Mouse (Mus musculus): Measurements from ENCODE around the gene Fbxo27. TPM values are rescaled to one million over a fixed set of nuclear protein-coding genes. Genes with fewer than 3 reads are reported as not detected.

The Fbxo27 gene
- polyA plus RNA-seq (2015; fragmentation: Nextera tagmentation; extraction: Ambion mirVana), result 7.0 and 7.2 TPM in 2 replicates

DNA sequence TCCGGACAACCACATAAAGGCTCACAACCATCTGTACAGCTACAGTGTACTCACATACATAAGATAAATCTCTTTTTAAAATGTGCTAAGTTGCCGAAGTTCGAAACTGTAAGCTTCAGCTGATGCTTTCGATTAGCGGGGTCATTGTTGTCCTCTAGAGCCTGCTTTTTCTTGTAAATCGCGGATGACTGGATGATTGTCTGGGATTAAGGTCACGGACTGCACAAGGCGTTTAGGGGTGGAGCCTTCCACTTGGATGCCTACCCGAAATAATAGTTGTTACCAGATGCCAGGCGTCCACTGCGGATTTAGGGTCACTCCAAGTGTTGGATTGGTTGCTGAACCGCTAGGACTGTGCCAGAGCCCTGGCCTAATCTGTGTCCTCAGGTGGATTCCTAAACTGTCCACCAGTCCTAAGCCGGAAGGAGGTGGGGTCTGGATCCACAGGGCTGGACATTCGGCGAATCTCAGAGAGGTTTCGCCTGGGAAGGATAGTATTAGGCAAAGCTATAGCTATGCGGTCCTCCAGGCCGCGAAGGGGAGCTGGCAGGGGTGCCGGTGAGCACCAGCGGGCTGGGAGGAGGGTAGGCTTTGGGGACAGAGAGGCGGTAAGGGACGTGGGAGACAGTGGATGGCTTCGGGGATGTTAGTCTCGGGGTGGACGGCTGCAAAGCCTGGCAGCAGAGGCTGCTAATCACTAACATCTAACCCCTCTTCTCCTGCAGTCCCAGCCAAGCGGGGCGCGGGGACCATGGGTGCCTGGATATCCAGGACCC, at the start of gene Fbxo27:
Gene Fbxo27 (plus strand): TSS at position 305 of the 776 bp plus-strand sequence.
- H3K4me2 ChIP-seq (replicated peaks; ENCODE audit: low read depth, low read length), result peak within 1 kb of the TSS; percentile 70
- H3K4me3 ChIP-seq (ENCODE audit: low read length), result peak within 1 kb of the TSS; percentile 51
- H3K27me3 ChIP-seq (ENCODE audit: insufficient read depth, low read length), result no peaks in the 10 kb centered on the region
- no peaks in the 10 kb centered on the region for H3K9me3 ChIP-seq (ENCODE audit: low read length)
- peaks cover 16% of the 10 kb centered on the region; the same call in 1 of the 2 replicates for H3K4me1 ChIP-seq (ENCODE audit: insufficient read depth, low read length)
- ATAC-seq (ENCODE audit: low FRiP score, low TSS enrichment), result peak; percentile 32; the same call in 1 of the 2 replicates
- 36% methylated on average over 30 of the region's 30 CpGs for WGBS
- no peaks in the 10 kb centered on the region for H3K36me3 ChIP-seq (ENCODE audit: insufficient read depth, low read length)
- H3K9ac ChIP-seq (replicated peaks; ENCODE audit: low read length), result peak within 1 kb of the TSS; percentile 56
- H3K27ac ChIP-seq (ENCODE audit: low read length), result 0 out of 2 replicates have a peak within 1 kb of the TSS, but pooled peaks have one; percentile 8

- Histone ChIP-seq H3K9me3 (ENCODE audit: low read length) (no peaks in the 10 kb centered on the region), H3K36me3 (ENCODE audit: insufficient read depth, low read length) (no peaks in the 10 kb centered on the region), H3K27me3 (ENCODE audit: insufficient read depth, low read length) (no peaks in the 10 kb centered on the region), H3K4me2 (replicated peaks; ENCODE audit: low read depth, low read length) (no peak overlapping the region), H3K4me1 (ENCODE audit: insufficient read depth, low read length) (no peaks in the 10 kb centered on the region), H3K9ac (replicated peaks; ENCODE audit: low read length) (no peak overlapping the region), H3K27ac (ENCODE audit: low read length) (no peak overlapping the region), H3K4me3 (ENCODE audit: low read length) (no peak overlapping the region)
- no peak for ATAC-seq (ENCODE audit: low FRiP score, low TSS enrichment)
- 79% methylated on average over 6 of the region's 6 CpGs for WGBS
Observed at GRCm38 (mm10) chr7:28645366-28645765, 47.3 kb upstream of the Fbxo27 start.

GRCm38 (mm10) chr7:28645947-28646475, 46.6 kb upstream of the Fbxo27 start:
- no peak for ATAC-seq (ENCODE audit: low FRiP score, low TSS enrichment)
- no peaks in the 10 kb centered on the region for H3K27me3 ChIP-seq (ENCODE audit: insufficient read depth, low read length)
- WGBS, result 85% methylated on average over 2 of the region's 2 CpGs
- H3K4me3 ChIP-seq (ENCODE audit: low read length), result no peak overlapping the region
- H3K36me3 ChIP-seq (ENCODE audit: insufficient read depth, low read length), result no peaks in the 10 kb centered on the region
- no peaks in the 10 kb centered on the region for H3K9me3 ChIP-seq (ENCODE audit: low read length)
- H3K9ac ChIP-seq (replicated peaks; ENCODE audit: low read length), result no peak overlapping the region
- H3K4me2 ChIP-seq (replicated peaks; ENCODE audit: low read depth, low read length), result no peak overlapping the region
- no peaks in the 10 kb centered on the region for H3K4me1 ChIP-seq (ENCODE audit: insufficient read depth, low read length)
- H3K27ac ChIP-seq (ENCODE audit: low read length), result no peak overlapping the region

DNA sequence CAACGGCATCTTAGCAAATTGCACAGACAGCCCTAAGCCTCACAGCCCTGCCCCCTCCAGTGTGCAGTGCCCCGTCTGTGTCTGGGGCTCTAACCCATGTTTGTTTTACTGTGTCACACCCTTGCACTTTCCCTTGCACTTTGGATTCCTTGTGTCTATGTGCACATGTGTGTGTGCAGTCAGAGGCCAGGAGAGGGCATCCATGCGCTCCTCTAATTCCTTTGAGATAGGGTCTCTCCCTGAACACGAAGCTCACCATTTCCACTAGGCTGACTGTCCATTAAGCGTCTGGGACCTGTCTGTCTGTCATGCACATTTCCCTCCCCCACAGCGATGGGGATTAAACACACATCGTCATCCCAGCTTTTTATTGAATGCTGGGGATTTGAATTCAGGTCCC, 45.6 kb upstream of the Fbxo27 start:
- 52% methylated on average over 7 of the region's 7 CpGs for whole genome bisulfite sequencing
- no peak for ATAC-seq (ENCODE audit: low FRiP score, low TSS enrichment)
- no peaks in the 10 kb centered on the region for H3K4me1 ChIP-seq (ENCODE audit: insufficient read depth, low read length)
- H3K27me3 ChIP-seq (ENCODE audit: insufficient read depth, low read length), result no peaks in the 10 kb centered on the region
- H3K4me3 ChIP-seq (ENCODE audit: low read length), result no peak overlapping the region
- H3K4me2 ChIP-seq (replicated peaks; ENCODE audit: low read depth, low read length), result no peak overlapping the region
- no peak overlapping the region for H3K9ac ChIP-seq (replicated peaks; ENCODE audit: low read length)
- H3K27ac ChIP-seq (ENCODE audit: low read length), result no peak overlapping the region
- H3K9me3 ChIP-seq (ENCODE audit: low read length), result no peaks in the 10 kb centered on the region
- H3K36me3 ChIP-seq (ENCODE audit: insufficient read depth, low read length), result no peaks in the 10 kb centered on the region

GRCm38 (mm10) chr7:28651157-28651556, 41.5 kb upstream of the Fbxo27 start:
- ATAC-seq (ENCODE audit: low FRiP score, low TSS enrichment), result no peak
- H3K9me3 ChIP-seq (ENCODE audit: low read length), result no peaks in the 10 kb centered on the region
- no peaks in the 10 kb centered on the region for H3K27me3 ChIP-seq (ENCODE audit: insufficient read depth, low read length)
- no peak overlapping the region for H3K4me3 ChIP-seq (ENCODE audit: low read length)
- no peaks in the 10 kb centered on the region for H3K4me1 ChIP-seq (ENCODE audit: insufficient read depth, low read length)
- no peak overlapping the region for H3K9ac ChIP-seq (replicated peaks; ENCODE audit: low read length)
- no peaks in the 10 kb centered on the region for H3K36me3 ChIP-seq (ENCODE audit: insufficient read depth, low read length)
- H3K27ac ChIP-seq (ENCODE audit: low read length), result no peak overlapping the region
- 94% methylated on average over 2 of the region's 2 CpGs for WGBS
- H3K4me2 ChIP-seq (replicated peaks; ENCODE audit: low read depth, low read length), result no peak overlapping the region

- Histone ChIP-seq H3K27ac (ENCODE audit: low read length) (no peak overlapping the region), H3K4me1 (ENCODE audit: insufficient read depth, low read length) (no peaks in the 10 kb centered on the region), H3K4me2 (replicated peaks; ENCODE audit: low read depth, low read length) (no peak overlapping the region), H3K4me3 (ENCODE audit: low read length) (no peak overlapping the region), H3K9me3 (ENCODE audit: low read length) (no peaks in the 10 kb centered on the region), H3K9ac (replicated peaks; ENCODE audit: low read length) (no peak overlapping the region), H3K36me3 (ENCODE audit: insufficient read depth, low read length) (no peaks in the 10 kb centered on the region), H3K27me3 (ENCODE audit: insufficient read depth, low read length) (no peaks in the 10 kb centered on the region)
- ATAC-seq (ENCODE audit: low FRiP score, low TSS enrichment), result no peak
- 76% methylated on average over 4 of the region's 4 CpGs for WGBS
Observed at GRCm38 (mm10) chr7:28656430-28656829, 36.2 kb upstream of the Fbxo27 start.

- H3K36me3 ChIP-seq (ENCODE audit: insufficient read depth, low read length), result no peaks in the 10 kb centered on the region
- peaks cover 5% of the 10 kb centered on the region; the same call in 1 of the 2 replicates for H3K27me3 ChIP-seq (ENCODE audit: insufficient read depth, low read length)
- no peaks in the 10 kb centered on the region for H3K9me3 ChIP-seq (ENCODE audit: low read length)
- H3K9ac ChIP-seq (replicated peaks; ENCODE audit: low read length), result no peak overlapping the region; the same call in 1 of the 2 replicates
- peaks cover 13% of the 10 kb centered on the region for H3K4me1 ChIP-seq (ENCODE audit: insufficient read depth, low read length)
- peak overlapping the region; percentile 43 for H3K4me2 ChIP-seq (replicated peaks; ENCODE audit: low read depth, low read length)
- 10% methylated on average over 15 of the region's 15 CpGs for WGBS
- no peak overlapping the region for H3K27ac ChIP-seq (ENCODE audit: low read length)
- ATAC-seq (ENCODE audit: low FRiP score, low TSS enrichment), result peak; percentile 42
- H3K4me3 ChIP-seq (ENCODE audit: low read length), result peak overlapping the region; percentile 26; the same call in 1 of the 2 replicates
Observed at GRCm38 (mm10) chr7:28665620-28666579, 26.7 kb upstream of the Fbxo27 start.

- Histone ChIP-seq H3K27me3 (ENCODE audit: insufficient read depth, low read length) (no peaks in the 10 kb centered on the region), H3K9me3 (ENCODE audit: low read length) (no peaks in the 10 kb centered on the region), H3K4me3 (ENCODE audit: low read length) (no peak overlapping the region), H3K36me3 (ENCODE audit: insufficient read depth, low read length) (no peaks in the 10 kb centered on the region), H3K9ac (replicated peaks; ENCODE audit: low read length) (no peak overlapping the region), H3K27ac (ENCODE audit: low read length) (no peak overlapping the region), H3K4me1 (ENCODE audit: insufficient read depth, low read length) (0 out of 2 replicates have a peak, but pooled peaks cover 2% of the 10 kb centered on the region), H3K4me2 (replicated peaks; ENCODE audit: low read depth, low read length) (no peak overlapping the region)
- ATAC-seq (ENCODE audit: low FRiP score, low TSS enrichment), result no peak
- WGBS, result 49% methylated on average over 4 of the region's 4 CpGs
Observed at GRCm38 (mm10) chr7:28671172-28671571, 21.5 kb upstream of the Fbxo27 start.

DNA sequence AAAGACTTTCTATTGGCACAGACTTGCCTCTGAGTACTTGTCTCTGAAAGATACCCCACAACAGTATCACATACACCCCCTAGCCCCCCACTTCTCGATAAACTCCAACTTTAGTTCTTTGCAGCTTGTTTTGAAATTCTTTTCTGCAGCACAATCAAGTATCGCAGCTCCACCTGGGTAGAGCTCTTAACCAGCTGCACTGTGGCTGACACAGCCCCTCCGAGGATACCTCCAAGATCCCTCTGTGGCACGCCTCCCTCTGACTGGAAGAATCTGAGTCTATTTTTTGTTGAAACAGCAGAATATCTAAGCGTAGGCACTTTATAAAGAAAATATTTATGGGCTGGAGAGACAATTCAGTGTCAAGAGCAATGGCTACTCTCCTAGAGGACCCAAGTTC, 20.4 kb upstream of the Fbxo27 start:
- no peak for ATAC-seq (ENCODE audit: low FRiP score, low TSS enrichment)
- Histone ChIP-seq H3K4me2 (replicated peaks; ENCODE audit: low read depth, low read length) (no peak overlapping the region), H3K27me3 (ENCODE audit: insufficient read depth, low read length) (no peaks in the 10 kb centered on the region), H3K9me3 (ENCODE audit: low read length) (no peaks in the 10 kb centered on the region), H3K4me3 (ENCODE audit: low read length) (no peak overlapping the region), H3K4me1 (ENCODE audit: insufficient read depth, low read length) (no peaks in the 10 kb centered on the region), H3K9ac (replicated peaks; ENCODE audit: low read length) (no peak overlapping the region), H3K36me3 (ENCODE audit: insufficient read depth, low read length) (no peaks in the 10 kb centered on the region), H3K27ac (ENCODE audit: low read length) (no peak overlapping the region)
- 88% methylated on average over 5 of the region's 5 CpGs for WGBS

Data from kidney, embryonic 16.5 days (tissue).